Mouse (Mus musculus) liver, postnatal 0 days (tissue): Measurements from ENCODE around the gene Chrm3. TPM values are rescaled to one million over a fixed set of nuclear protein-coding genes. Genes with fewer than 3 reads are reported as not detected.

ENCODE experiments used
- ATAC-seq: fragments of 200-750 bp; cut with Nextera tagmentation; 2 replicates; pipeline ENCODE4 v1.8.0; 2017; ENCODE audit warnings: mild to moderate bottlenecking, moderate library complexity
- DNase-seq: peaks from one replicate; pipeline ENCODE4 v3.0.0-alpha.2; 2016
- H3K27ac ChIP-seq: fragments of 300-500 bp; sonication (generic); 2 replicates; pipeline ENCODE4 v1.5.1; 2014; ENCODE audit warnings: antibody characterized with exemption, moderate library complexity, mild to moderate bottlenecking, low read depth
- H3K27me3 ChIP-seq: fragments of 300-500 bp; sonication (generic); 2 replicates; pipeline ENCODE4 v1.6.1; 2014; ENCODE audit warnings: low read length, control low read depth, mixed read lengths; ENCODE audit not compliant: insufficient read depth
- H3K36me3 ChIP-seq: fragments of 300-500 bp; sonication (generic); replicated peaks from 2 replicates; pipeline ENCODE4 v1.6.1; 2014; ENCODE audit warnings: mild to moderate bottlenecking, control low read depth, low read length, moderate library complexity, mixed read lengths; ENCODE audit not compliant: insufficient read depth
- H3K4me1 ChIP-seq: fragments of 300-500 bp; sonication (generic); 2 replicates; pipeline ENCODE4 v1.6.1; 2014; ENCODE audit warnings: antibody characterized with exemption, mild to moderate bottlenecking, control low read depth; ENCODE audit not compliant: insufficient read depth
- H3K4me2 ChIP-seq: fragments of 300-500 bp; sonication (generic); 2 replicates; pipeline ENCODE4 v1.6.1; 2014; ENCODE audit warnings: low read depth, mild to moderate bottlenecking, low read length, moderate library complexity, mixed read lengths
- H3K4me3 ChIP-seq: fragments of 300-500 bp; sonication (generic); 2 replicates; pipeline ENCODE4 v1.5.1; 2014; ENCODE audit warnings: low read depth, low read length
- H3K9ac ChIP-seq: fragments of 300-500 bp; sonication (generic); replicated peaks from 2 replicates; pipeline ENCODE4 v1.6.1; 2014; ENCODE audit warnings: mild to moderate bottlenecking, moderate library complexity
- H3K9me3 ChIP-seq: fragments of 300-500 bp; sonication (generic); 2 replicates; pipeline ENCODE4 v1.6.1; 2016; ENCODE audit warnings: mild to moderate bottlenecking, control low read depth, low read length, mixed read lengths
- CTCF ChIP-seq: sonication (generic); IDR thresholded peaks from 2 replicates; pipeline ENCODE4 v1.5.1; 2016; ENCODE audit warnings: antibody characterized with exemption, low read depth
- EP300 ChIP-seq: IDR thresholded peaks from 2 replicates; pipeline ENCODE4 v1.6.1; 2016; ENCODE audit warnings: antibody characterized with exemption, low read depth, mild to moderate bottlenecking
- WGBS: fragments of 180-500 bp; shearing (Covaris S2); extraction: QIAGEN DNeasy Blood & Tissue Kit; methylation state at CpG from one replicate; pipeline ENCODE4 v1.1.7; 2014; ENCODE audit not compliant: insufficient replicate concordance; 5-methylcytosine and 5-hydroxymethylcytosine counted together
- polyA plus RNA-seq: library from polyadenylated mRNA; unstranded; fragments of >200 nt; fragmentation: Nextera tagmentation; extraction: Ambion mirVana; gene quantifications from 2 replicates; pipeline ENCODE4 v1.2.1, GENCODE M21; 2015

Chrm3 gene
- polyA plus RNA-seq, 1 experiment from 2014 or later: not detected

- H3K27ac ChIP-seq: no peak overlapping the region
- no peak overlapping the region for H3K4me3 ChIP-seq
- no peaks in the 10 kb centered on the region for H3K27me3 ChIP-seq
- DNase-seq (no peak), ATAC-seq (no peak)
- TF ChIP-seq CTCF (no peak), EP300 (no peak)
- no peaks in the 10 kb centered on the region for H3K36me3 ChIP-seq
- H3K9me3 ChIP-seq: no peaks in the 10 kb centered on the region
- H3K9ac ChIP-seq: no peak overlapping the region
- WGBS: 79% methylated on average over 3 of the region's 3 CpGs
- no peaks in the 10 kb centered on the region for H3K4me1 ChIP-seq
- H3K4me2 ChIP-seq: no peak overlapping the region
These were observed 120.4 kb downstream of the Chrm3 start for GRCm38 (mm10) chr13:10240238-10240637.

- Histone ChIP-seq H3K9me3 (no peaks in the 10 kb centered on the region), H3K27me3 (no peaks in the 10 kb centered on the region), H3K27ac (no peak overlapping the region), H3K4me3 (no peak overlapping the region), H3K36me3 (no peaks in the 10 kb centered on the region), H3K4me1 (no peaks in the 10 kb centered on the region), H3K9ac (no peak overlapping the region), H3K4me2 (no peak overlapping the region)
- TF ChIP-seq EP300 (no peak), CTCF (no peak)
- 83% methylated on average over 4 of the region's 4 CpGs for WGBS
- DNase-seq (no peak), ATAC-seq (no peak)
These were observed 120.8 kb downstream of the Chrm3 start for GRCm38 (mm10) chr13:10239825-10240224.

GRCm38 (mm10) chr13:10237616-10238015, 123.0 kb downstream of the Chrm3 start:
- no peak overlapping the region for H3K4me2 ChIP-seq
- TF ChIP-seq EP300 (no peak), CTCF (no peak)
- H3K9me3 ChIP-seq: no peaks in the 10 kb centered on the region
- WGBS: 47% methylated on average over 2 of the region's 2 CpGs
- H3K27ac ChIP-seq: no peak overlapping the region
- no peaks in the 10 kb centered on the region for H3K27me3 ChIP-seq
- DNase-seq: no peak
- H3K36me3 ChIP-seq: no peaks in the 10 kb centered on the region
- ATAC-seq: no peak
- no peak overlapping the region for H3K4me3 ChIP-seq
- H3K9ac ChIP-seq: no peak overlapping the region
- no peaks in the 10 kb centered on the region for H3K4me1 ChIP-seq

GRCm38 (mm10) chr13:10236279-10236678, 124.4 kb downstream of the Chrm3 start:
- WGBS: 84% methylated on average over 4 of the region's 4 CpGs
- H3K4me2 ChIP-seq: no peak overlapping the region
- DNase-seq (no peak), ATAC-seq (no peak)
- H3K36me3 ChIP-seq: no peaks in the 10 kb centered on the region
- H3K9ac ChIP-seq: no peak overlapping the region
- no peak overlapping the region for H3K4me3 ChIP-seq
- H3K27ac ChIP-seq: no peak overlapping the region
- H3K27me3 ChIP-seq: no peaks in the 10 kb centered on the region
- no peak for TF ChIP-seq EP300
- TF ChIP-seq CTCF: no peak
- H3K9me3 ChIP-seq: no peaks in the 10 kb centered on the region
- H3K4me1 ChIP-seq: no peaks in the 10 kb centered on the region

GRCm38 (mm10) chr13:10235391-10236169, 125.1 kb downstream of the Chrm3 start:
- Histone ChIP-seq H3K27ac (no peak overlapping the region), H3K4me1 (no peaks in the 10 kb centered on the region), H3K4me2 (no peak overlapping the region), H3K4me3 (no peak overlapping the region), H3K9ac (no peak overlapping the region), H3K27me3 (no peaks in the 10 kb centered on the region), H3K36me3 (no peaks in the 10 kb centered on the region), H3K9me3 (no peaks in the 10 kb centered on the region)
- DNase-seq (no peak), ATAC-seq (no peak)
- TF ChIP-seq CTCF (no peak), EP300 (no peak)
- 73% methylated on average over 5 of the region's 5 CpGs for whole genome bisulfite sequencing

- ATAC-seq (no peak), DNase-seq (no peak)
- WGBS: 42% methylated on average over 4 of the region's 4 CpGs
These were observed 140.2 kb downstream of the Chrm3 start for GRCm38 (mm10) chr13:10220403-10220802.

More at GRCm38 (mm10) chr13:10220403-10220802, 140.2 kb downstream of the Chrm3 start:
- Histone ChIP-seq H3K4me1 (no peaks in the 10 kb centered on the region), H3K9me3 (no peaks in the 10 kb centered on the region), H3K4me2 (no peak overlapping the region), H3K27ac (no peak overlapping the region), H3K4me3 (no peak overlapping the region), H3K9ac (no peak overlapping the region), H3K36me3 (no peaks in the 10 kb centered on the region), H3K27me3 (no peaks in the 10 kb centered on the region)
- TF ChIP-seq EP300: no peak
- no peak for TF ChIP-seq CTCF
